Mouse (Mus musculus) cerebellum, postnatal 25 days (tissue): ENCODE data around the gene Gm21209.
"Not testable (repeated sequence)": the region's sequence is repeated elsewhere in the genome, so short reads cannot be mapped to it uniquely, and the experiment has no call there.

Experiments
- DNase-seq, 2 experiments: peaks; one replicate each; pipeline ENCODE4 v3.0.0; 2021; ENCODE audit warnings: mixed read lengths in 2 of 2

Gm21209 gene

GRCm38 (mm10) chrY:49570856-49571255 is at the start of gene Gm21209:
Gene Gm21209 (plus strand): TSS chrY:49571156.
- DNase-seq = not testable (repeated sequence)
